Mouse (Mus musculus) liver, adult 2 months (tissue): ENCODE data around the gene Ldhc. TPM values are rescaled to one million over a fixed set of nuclear protein-coding genes. Genes with fewer than 3 reads are reported as not detected.

Source experiments
- DNase-seq: peaks from one replicate; pipeline ENCODE4 v3.0.0-alpha.2; 2011; ENCODE audit warnings: low read depth, low spot score; ENCODE audit errors: extremely low read depth
- H3K27ac ChIP-seq: fragments of 200-500 bp; replicated peaks from 2 replicates; pipeline ENCODE4 v1.5.1; 2012; ENCODE audit warnings: low read depth, mild to moderate bottlenecking, control low read depth, inconsistent platforms, low read length; ENCODE audit not compliant: insufficient read depth
- H3K27me3 ChIP-seq: fragments of 200-500 bp; 2 replicates; pipeline ENCODE4 v1.6.1; 2012; ENCODE audit warnings: mild to moderate bottlenecking, moderate library complexity, low read length, inconsistent platforms; ENCODE audit not compliant: control insufficient read depth, insufficient read depth
- H3K36me3 ChIP-seq: fragments of 200-500 bp; 2 replicates; pipeline ENCODE4 v1.6.1; 2012; ENCODE audit warnings: low read length, inconsistent platforms; ENCODE audit not compliant: control insufficient read depth, insufficient read depth
- H3K4me1 ChIP-seq: fragments of 200-500 bp; 2 replicates; pipeline ENCODE4 v1.6.1; 2011; ENCODE audit warnings: low read length; ENCODE audit not compliant: control insufficient read depth, insufficient read depth
- H3K4me3 ChIP-seq: fragments of 200-500 bp; 2 replicates; pipeline ENCODE4 v1.5.1; 2011; ENCODE audit warnings: low read depth, mild to moderate bottlenecking, control low read depth, low read length, moderate library complexity; ENCODE audit not compliant: insufficient read depth
- H3K79me2 ChIP-seq: fragments of 200-500 bp; 2 replicates; pipeline ENCODE4 v1.6.1; 2012; ENCODE audit warnings: inconsistent platforms, mild to moderate bottlenecking, low read length, moderate library complexity; ENCODE audit not compliant: control insufficient read depth, insufficient read depth
- H3K9ac ChIP-seq: fragments of 200-500 bp; 2 replicates; pipeline ENCODE4 v1.6.1; 2012; ENCODE audit warnings: low read depth, mild to moderate bottlenecking, control low read depth, inconsistent platforms, low read length
- CTCF ChIP-seq: fragments of 200-500 bp; IDR thresholded peaks from 2 replicates; pipeline ENCODE4 v1.5.1; 2011; ENCODE audit warnings: low read depth, low read length, control low read depth
- POLR2A ChIP-seq: fragments of 200-500 bp; IDR thresholded peaks from 2 replicates; pipeline ENCODE4 v1.6.1; 2011; ENCODE audit warnings: low read length, control low read depth; ENCODE audit not compliant: insufficient read depth; ENCODE audit errors: extremely low read depth
- WGBS: fragments of 180-500 bp; shearing (Covaris S2); methylation state at CpG from one replicate; pipeline ENCODE4 v1.1.7; 2018; 5-methylcytosine and 5-hydroxymethylcytosine counted together
- polyA plus RNA-seq: library from polyadenylated mRNA; depleted of rRNA; stranded (reverse); fragments of >200 nt; gene quantifications from 2 replicates; pipeline ENCODE4 v1.2.3, GENCODE M21; 2012
- total RNA-seq: library from RNA; depleted of rRNA; stranded (reverse); fragments of >200 nt; gene quantifications from 2 replicates; pipeline ENCODE4 v1.2.3, GENCODE M21; 2014

Ldhc gene
- total and polyA plus RNA-seq, 2 experiments, result not detected

DNA sequence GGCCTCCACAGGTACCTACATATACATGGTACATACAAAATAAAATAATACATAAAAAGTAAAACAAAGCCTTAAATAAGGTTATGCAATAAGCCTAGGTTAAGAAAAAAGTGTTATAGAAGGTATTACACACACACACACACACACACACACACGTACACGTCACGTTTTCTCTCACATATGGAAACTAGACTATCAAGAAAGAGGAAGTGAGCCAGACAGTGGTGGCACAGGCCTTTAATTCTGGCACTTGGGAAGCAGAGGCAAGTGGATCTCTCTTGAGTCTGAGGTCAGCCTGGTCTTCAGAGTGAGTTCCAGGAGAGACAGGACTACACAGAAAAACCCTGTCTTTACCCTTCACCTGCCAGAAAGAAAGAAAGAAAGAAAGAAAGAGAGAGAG lies 34.5 kb downstream of the Ldhc start:
- Histone ChIP-seq H3K79me2 (peaks cover 2% of the 10 kb centered on the region; the same call in 1 of the 2 replicates), H3K4me3 (no peak overlapping the region), H3K27ac (no peak overlapping the region), H3K36me3 (peaks cover 60% of the 10 kb centered on the region), H3K9ac (no peak overlapping the region), H3K4me1 (no peaks in the 10 kb centered on the region), H3K27me3 (no peaks in the 10 kb centered on the region)
- no peak for DNase-seq
- TF ChIP-seq POLR2A (no peak), CTCF (no peak)
- 84% methylated on average over 3 of the region's 3 CpGs for WGBS

DNA sequence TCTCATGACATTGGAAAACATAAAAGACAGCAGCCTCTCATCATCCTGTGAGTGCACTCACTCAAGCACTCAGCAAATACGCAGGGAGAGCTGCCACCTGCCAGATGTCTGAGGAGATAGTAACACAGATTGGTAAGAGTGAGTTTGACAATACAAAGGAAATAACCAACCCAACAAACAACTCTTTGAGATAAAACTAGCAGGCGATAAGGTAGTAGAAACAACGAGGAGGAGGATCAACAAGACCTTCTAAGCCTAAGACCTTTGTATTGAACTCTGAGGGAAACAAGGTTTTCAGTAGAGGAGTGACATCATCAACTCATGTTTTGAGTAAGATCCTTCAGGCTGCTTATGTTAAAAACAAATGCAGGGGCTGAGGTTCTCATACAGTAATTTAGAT lies 38.3 kb downstream of the Ldhc start:
- Histone ChIP-seq H3K4me3 (no peak overlapping the region), H3K79me2 (peaks cover 2% of the 10 kb centered on the region; the same call in 1 of the 2 replicates), H3K36me3 (peaks cover 62% of the 10 kb centered on the region), H3K27me3 (no peaks in the 10 kb centered on the region), H3K9ac (no peak overlapping the region), H3K27ac (no peak overlapping the region), H3K4me1 (no peaks in the 10 kb centered on the region)
- no peak for DNase-seq
- TF ChIP-seq POLR2A (no peak), CTCF (no peak)
- 76% methylated on average over 3 of the region's 3 CpGs for WGBS

DNA sequence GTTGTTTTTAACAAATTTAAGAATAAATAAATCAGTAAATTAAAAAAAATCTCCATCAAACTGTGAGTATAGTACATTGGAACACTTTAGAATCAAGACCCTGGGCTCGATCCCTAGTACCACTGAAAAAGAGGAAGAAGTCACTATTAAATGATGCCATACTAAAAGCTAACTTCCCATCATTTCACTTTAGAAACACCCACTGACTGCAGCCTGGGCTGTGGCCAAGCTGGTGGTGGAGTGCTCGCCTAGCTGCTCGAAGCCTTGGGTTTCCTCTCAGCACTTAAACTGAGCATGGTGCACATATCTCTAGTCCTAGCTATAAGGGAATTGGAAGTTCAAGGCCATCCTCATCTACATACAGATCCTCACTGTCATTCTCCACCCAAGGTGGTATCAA lies 50.2 kb downstream of the Ldhc start:
- peaks cover 8% of the 10 kb centered on the region for H3K79me2 ChIP-seq
- TF ChIP-seq POLR2A (no peak), CTCF (no peak)
- no peaks in the 10 kb centered on the region for H3K4me1 ChIP-seq
- 86% methylated on average over 3 of the region's 3 CpGs for WGBS
- H3K36me3 ChIP-seq, result peaks cover 51% of the 10 kb centered on the region
- H3K27me3 ChIP-seq, result no peaks in the 10 kb centered on the region
- no peak overlapping the region for H3K27ac ChIP-seq
- no peak overlapping the region for H3K9ac ChIP-seq
- no peak for DNase-seq
- H3K4me3 ChIP-seq, result no peak overlapping the region

DNA sequence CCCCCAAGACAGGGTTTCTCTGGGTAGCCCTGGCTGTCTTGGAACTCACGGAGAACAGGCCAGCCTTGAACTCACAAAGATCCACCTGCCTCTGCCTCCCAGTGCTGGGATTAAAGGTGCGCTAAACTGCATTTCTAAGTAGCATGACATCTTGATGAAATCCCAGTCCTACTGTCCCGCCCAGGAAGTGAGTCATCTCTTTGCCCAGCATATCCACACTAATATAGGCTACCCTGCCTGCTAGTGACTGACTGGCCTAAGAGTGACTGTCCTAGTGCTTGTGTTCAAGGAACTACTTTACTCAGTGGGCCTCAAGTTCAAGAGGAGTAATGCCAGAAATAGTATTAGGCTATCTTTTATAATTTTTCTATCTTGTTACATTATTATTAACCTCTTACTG lies 55.4 kb downstream of the Ldhc start:
- Histone ChIP-seq H3K36me3 (peaks cover 12% of the 10 kb centered on the region), H3K79me2 (peaks cover 22% of the 10 kb centered on the region; the same call in 1 of the 2 replicates), H3K4me3 (no peak overlapping the region), H3K27ac (no peak overlapping the region), H3K9ac (no peak overlapping the region), H3K27me3 (no peaks in the 10 kb centered on the region), H3K4me1 (peaks cover 4% of the 10 kb centered on the region; the same call in 1 of the 2 replicates)
- DNase-seq, result no peak
- WGBS, result 91% methylated on average over 3 of the region's 3 CpGs
- TF ChIP-seq CTCF, result no peak
- TF ChIP-seq POLR2A, result no peak

DNA sequence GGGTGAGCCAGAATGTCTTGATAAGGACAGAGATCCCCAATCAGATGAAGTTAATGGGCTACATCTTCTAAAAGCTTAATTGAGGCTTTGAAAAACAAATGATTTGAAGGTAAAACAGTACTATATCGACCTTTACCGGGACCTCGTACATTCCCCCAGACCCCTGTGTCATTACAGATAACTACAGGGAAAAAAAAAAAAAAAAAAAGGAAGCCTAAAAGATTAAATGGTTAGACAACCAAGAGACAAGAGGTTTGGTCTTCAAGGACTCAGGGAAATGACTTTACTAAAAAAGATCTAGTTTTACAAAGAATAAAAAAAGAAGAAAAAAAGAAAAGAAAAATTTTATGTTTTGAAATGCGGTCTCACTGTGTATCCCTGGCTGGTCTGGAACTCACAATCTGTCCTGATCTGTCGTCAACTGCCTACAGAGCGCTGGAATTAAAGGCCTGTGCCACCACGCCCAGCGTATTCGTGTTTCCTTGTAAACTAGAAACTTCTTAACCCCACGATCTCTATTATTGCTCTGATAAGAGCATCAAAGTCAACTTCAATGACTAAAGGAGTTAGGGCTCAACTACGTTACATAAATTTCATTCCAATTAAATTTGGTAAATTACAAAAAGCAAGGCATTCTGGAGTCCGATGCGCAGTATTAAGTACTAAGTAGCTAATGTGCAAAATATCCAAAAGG lies 57.8 kb downstream of the Ldhc start:
- H3K4me3 ChIP-seq, result peak overlapping the region; percentile 85
- H3K36me3 ChIP-seq, result no peaks in the 10 kb centered on the region
- DNase-seq, result peak; percentile 19
- H3K27me3 ChIP-seq, result no peaks in the 10 kb centered on the region
- H3K27ac ChIP-seq, result no peak overlapping the region
- H3K79me2 ChIP-seq, result peaks cover 22% of the 10 kb centered on the region; the same call in 1 of the 2 replicates
- 16% methylated on average over 13 of the region's 13 CpGs for WGBS
- TF ChIP-seq CTCF (no peak), POLR2A (no peak)
- no peak overlapping the region; the same call in 1 of the 2 replicates for H3K9ac ChIP-seq
- H3K4me1 ChIP-seq, result peaks cover 4% of the 10 kb centered on the region; the same call in 1 of the 2 replicates

DNA sequence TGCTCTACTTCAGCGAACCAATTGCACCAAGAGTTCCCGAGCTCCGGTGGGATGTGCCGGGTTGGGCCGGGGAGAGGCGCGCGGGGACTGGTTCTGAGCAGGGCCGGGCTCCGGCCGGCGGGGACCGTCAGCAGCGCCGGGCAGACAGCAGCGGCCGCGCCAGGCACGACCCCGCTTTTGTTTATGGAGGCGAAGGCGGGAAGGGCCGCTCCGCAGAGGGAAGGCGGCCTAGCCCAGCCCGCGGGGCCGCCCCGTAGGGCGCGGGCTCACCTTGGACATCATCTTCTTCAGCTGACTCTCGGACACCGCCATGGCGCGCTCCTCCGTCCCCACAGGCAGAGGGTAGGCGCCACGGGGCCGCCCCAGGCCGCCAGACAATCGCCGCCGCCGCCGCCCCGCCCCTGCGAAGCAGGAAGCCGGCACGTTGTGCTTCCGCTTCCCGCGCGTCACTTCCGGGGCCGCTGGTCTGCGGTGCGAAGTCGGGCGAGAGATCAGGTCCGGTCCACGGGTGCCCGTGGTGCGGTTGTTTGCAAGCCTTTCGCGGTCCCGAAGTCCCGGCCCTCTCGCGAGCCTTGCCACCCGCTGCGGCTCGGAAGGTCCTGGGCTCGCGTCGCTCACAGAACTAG lies 58.7 kb downstream of the Ldhc start, which contains the start of gene Tsg101:
Tsg101 (minus strand) TSS at position 419 of the 626 bp plus-strand sequence.
- TF ChIP-seq CTCF (no peak), POLR2A (peak; percentile 92)
- peaks cover 22% of the 10 kb centered on the region; the same call in 1 of the 2 replicates for H3K79me2 ChIP-seq
- under 1% methylated on average over 73 of the region's 75 CpGs for WGBS

More for the DNA sequence above, 58.7 kb downstream of the Ldhc start, which contains the start of gene Tsg101:
- peak within 1 kb of the TSS; percentile 87 for H3K27ac ChIP-seq
- H3K9ac ChIP-seq, result peak within 1 kb of the TSS; percentile 90
- H3K4me1 ChIP-seq, result peaks cover 4% of the 10 kb centered on the region; the same call in 1 of the 2 replicates
- peak; percentile 74 for DNase-seq
- H3K36me3 ChIP-seq, result no peaks in the 10 kb centered on the region
- H3K4me3 ChIP-seq, result peak within 1 kb of the TSS; percentile 85
- no peaks in the 10 kb centered on the region for H3K27me3 ChIP-seq
